Mouse (Mus musculus): ENCODE measurements around the gene Gm6367. TPM values are rescaled to one million over a fixed set of nuclear protein-coding genes. Genes with fewer than 3 reads are reported as not detected.
"Not testable (repeated sequence)": the region's sequence is repeated elsewhere in the genome, so short reads cannot be mapped to it uniquely, and the experiment has no call there.

The Gm6367 gene
- total RNA-seq (2015; ENCODE audit: low replicate concordance): not detected in 2 replicates
- total RNA-seq (2017; ENCODE audit: low replicate concordance): not detected in 2 replicates

DNA sequence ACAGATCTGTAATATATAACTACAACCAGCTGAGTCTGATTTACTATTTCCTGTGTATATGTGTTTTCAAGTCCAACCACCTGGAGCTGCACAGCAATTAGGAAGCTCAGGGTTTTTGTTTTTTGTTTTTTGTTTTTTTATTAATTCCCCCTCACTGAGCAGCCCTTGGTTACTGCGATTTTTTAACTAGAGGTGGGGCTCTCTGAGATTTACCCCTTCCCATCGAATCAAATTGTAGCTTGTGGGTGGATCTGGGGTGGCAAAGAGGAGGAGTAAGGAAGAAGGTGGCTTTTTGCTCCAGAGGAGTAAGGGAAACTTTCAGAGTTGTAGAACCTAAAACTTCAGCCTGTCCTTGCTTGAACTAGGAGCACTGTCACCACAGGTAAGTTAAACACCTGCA, at the start of gene Gm6367:
Gm6367 (plus strand) TSS at position 301 of the 400 bp plus-strand sequence.
- ATAC-seq (replicated peaks; ENCODE audit: low FRiP score, poor library complexity, severe bottlenecking): not testable (repeated sequence)

Other genes with a start within 250 kb of the Gm6367 start
- gene Gm3183, start 123.2 kb upstream of the Gm6367 start, total RNA-seq (2015; ENCODE audit: low replicate concordance): not detected in 2 replicates
- gene Gm3183, start 123.2 kb upstream of the Gm6367 start, total RNA-seq (2017; ENCODE audit: low replicate concordance): not detected in 2 replicates
- not detected in 2 replicates for gene Gm7942, start 118.3 kb downstream of the Gm6367 start, total RNA-seq (2015; ENCODE audit: low replicate concordance)
- gene Gm7942, start 118.3 kb downstream of the Gm6367 start, total RNA-seq (2017; ENCODE audit: low replicate concordance): not detected in 2 replicates
- not detected in 2 replicates for gene Gm16513, start 194.0 kb downstream of the Gm6367 start, total RNA-seq (2015; ENCODE audit: low replicate concordance)
- not detected in 2 replicates for gene Gm16513, start 194.0 kb downstream of the Gm6367 start, total RNA-seq (2017; ENCODE audit: low replicate concordance)

All from erythroid progenitor cell, adult 5-6 weeks (primary cell).